Mouse (Mus musculus): Measurements from ENCODE around the gene Frmd4b. TPM values are rescaled to one million over a fixed set of nuclear protein-coding genes. Genes with fewer than 3 reads are reported as not detected.

The Frmd4b gene
- polyA plus RNA-seq, 1 experiment: 6.8 TPM

DNA sequence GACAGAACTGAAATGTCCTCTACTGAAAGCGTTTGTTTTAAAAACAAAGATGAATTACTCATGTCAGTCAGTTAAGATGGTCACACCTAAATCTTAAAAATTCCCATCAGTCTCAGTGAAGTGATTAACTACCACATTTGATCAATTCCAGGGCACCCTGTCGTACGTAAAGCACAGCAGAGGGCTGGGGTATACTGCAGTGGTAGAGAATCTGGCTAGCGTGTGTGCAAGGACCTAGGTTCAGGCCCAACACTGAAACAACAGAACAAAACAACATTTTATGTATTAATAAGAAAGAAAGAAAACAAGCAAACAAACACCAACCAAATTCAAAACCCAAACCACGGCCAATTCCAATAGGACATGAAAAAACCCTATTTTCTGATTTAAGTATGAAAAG, 331.0 kb downstream of the Frmd4b start:
- TF ChIP-seq CTCF (IDR thresholded peaks at IDR 0.05; ENCODE audit: control insufficient read depth, insufficient read depth, insufficient replicate concordance, low read depth, low read length) (no peak), POLR2A (IDR thresholded peaks at IDR 0.05; ENCODE audit: control insufficient read depth, low read depth, low read length) (no peak)
- H3K27ac ChIP-seq (ENCODE audit: control insufficient read depth, insufficient read depth, low read depth, low read length): no peak overlapping the region
- no peaks in the 10 kb centered on the region for H3K4me1 ChIP-seq (ENCODE audit: control insufficient read depth, insufficient read depth, low read length)
- no peaks in the 10 kb centered on the region for H3K36me3 ChIP-seq (ENCODE audit: control insufficient read depth, insufficient read depth, low read length)
- H3K27me3 ChIP-seq (ENCODE audit: control insufficient read depth, insufficient read depth, low read length): no peaks in the 10 kb centered on the region
- no peak overlapping the region for H3K4me3 ChIP-seq (ENCODE audit: control insufficient read depth, low read depth, low read length)

GRCm38 (mm10) chr6:97283676-97284075, 333.7 kb downstream of the Frmd4b start:
- no peaks in the 10 kb centered on the region for H3K27me3 ChIP-seq (ENCODE audit: control insufficient read depth, insufficient read depth, low read length)
- no peaks in the 10 kb centered on the region for H3K36me3 ChIP-seq (ENCODE audit: control insufficient read depth, insufficient read depth, low read length)
- TF ChIP-seq POLR2A (IDR thresholded peaks at IDR 0.05; ENCODE audit: control insufficient read depth, low read depth, low read length) (no peak), CTCF (IDR thresholded peaks at IDR 0.05; ENCODE audit: control insufficient read depth, insufficient read depth, insufficient replicate concordance, low read depth, low read length) (no peak)
- no peak overlapping the region for H3K4me3 ChIP-seq (ENCODE audit: control insufficient read depth, low read depth, low read length)
- no peaks in the 10 kb centered on the region for H3K4me1 ChIP-seq (ENCODE audit: control insufficient read depth, insufficient read depth, low read length)
- H3K27ac ChIP-seq (ENCODE audit: control insufficient read depth, insufficient read depth, low read depth, low read length): no peak overlapping the region

DNA sequence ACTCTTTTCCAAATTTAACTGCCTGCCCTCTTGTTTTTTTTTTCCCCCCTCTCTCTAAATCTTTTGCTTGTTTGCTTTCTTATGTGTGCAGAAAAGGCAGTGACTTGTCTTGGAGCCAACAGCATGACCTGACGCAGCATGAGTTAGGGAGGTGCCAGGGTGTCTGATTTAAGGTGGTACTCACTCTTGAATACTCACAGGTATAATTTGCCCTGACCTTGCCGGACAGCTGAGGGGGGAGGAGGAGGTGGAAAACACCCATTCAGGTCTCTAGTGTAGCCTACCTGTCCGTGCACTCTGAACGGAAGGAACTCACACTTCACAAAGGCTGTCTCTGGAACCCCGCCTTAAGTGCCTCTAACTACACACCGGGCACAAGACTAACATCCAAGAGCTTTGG, 338.5 kb downstream of the Frmd4b start:
- no peaks in the 10 kb centered on the region for H3K36me3 ChIP-seq (ENCODE audit: control insufficient read depth, insufficient read depth, low read length)
- H3K27me3 ChIP-seq (ENCODE audit: control insufficient read depth, insufficient read depth, low read length): no peaks in the 10 kb centered on the region
- no peak overlapping the region for H3K4me3 ChIP-seq (ENCODE audit: control insufficient read depth, low read depth, low read length)
- no peak for TF ChIP-seq POLR2A (IDR thresholded peaks at IDR 0.05; ENCODE audit: control insufficient read depth, low read depth, low read length)
- TF ChIP-seq CTCF (IDR thresholded peaks at IDR 0.05; ENCODE audit: control insufficient read depth, insufficient read depth, insufficient replicate concordance, low read depth, low read length): no peak
- H3K4me1 ChIP-seq (ENCODE audit: control insufficient read depth, insufficient read depth, low read length): no peaks in the 10 kb centered on the region; the same call in 1 of the 2 replicates
- no peak overlapping the region for H3K27ac ChIP-seq (ENCODE audit: control insufficient read depth, insufficient read depth, low read depth, low read length)

DNA sequence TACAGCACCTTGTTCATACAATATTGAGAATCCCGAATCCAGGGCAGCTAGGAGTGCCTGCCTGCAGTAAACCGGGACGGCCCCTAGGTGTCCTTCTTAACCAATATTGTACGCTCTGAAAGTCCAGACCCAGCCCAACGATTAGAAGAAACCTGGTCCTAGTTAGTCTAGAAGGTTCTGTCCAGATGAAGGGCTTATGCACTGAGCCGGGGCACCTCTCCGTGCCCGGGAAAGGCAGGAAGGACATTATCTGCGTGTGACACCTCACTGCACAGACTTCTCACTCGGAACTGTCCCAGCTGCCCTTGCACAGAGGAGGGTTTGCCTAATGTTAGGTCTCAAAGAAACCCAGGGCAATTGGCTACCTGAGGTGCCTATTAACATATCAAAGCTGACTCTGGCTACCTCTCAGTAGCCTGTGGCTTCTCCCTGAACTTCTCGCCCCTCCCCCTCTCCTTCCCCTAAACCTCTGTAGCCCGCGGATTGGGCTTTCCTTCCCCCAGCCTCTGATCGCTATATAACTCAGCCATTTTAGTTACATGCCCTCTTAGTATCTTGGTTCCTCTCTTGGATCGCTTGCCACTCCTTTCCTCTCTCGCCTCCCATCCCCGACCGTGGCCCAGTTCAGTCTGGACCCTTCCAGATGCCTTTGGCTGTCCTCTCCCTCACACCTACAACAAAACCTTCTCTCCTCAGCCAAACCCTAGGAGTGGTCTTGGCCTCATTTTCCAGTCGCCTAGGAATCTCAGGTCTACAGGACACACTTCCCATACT, 339.1 kb downstream of the Frmd4b start:
- no peaks in the 10 kb centered on the region for H3K27me3 ChIP-seq (ENCODE audit: control insufficient read depth, insufficient read depth, low read length)
- peak; percentile 47; the same call in 1 of the 2 replicates for TF ChIP-seq CTCF (IDR thresholded peaks at IDR 0.05; ENCODE audit: control insufficient read depth, insufficient read depth, insufficient replicate concordance, low read depth, low read length)
- no peak for TF ChIP-seq POLR2A (IDR thresholded peaks at IDR 0.05; ENCODE audit: control insufficient read depth, low read depth, low read length)
- no peaks in the 10 kb centered on the region; the same call in 1 of the 2 replicates for H3K4me1 ChIP-seq (ENCODE audit: control insufficient read depth, insufficient read depth, low read length)
- no peaks in the 10 kb centered on the region for H3K36me3 ChIP-seq (ENCODE audit: control insufficient read depth, insufficient read depth, low read length)
- peak overlapping the region; percentile 39 for H3K4me3 ChIP-seq (ENCODE audit: control insufficient read depth, low read depth, low read length)
- H3K27ac ChIP-seq (ENCODE audit: control insufficient read depth, insufficient read depth, low read depth, low read length): no peak overlapping the region

DNA sequence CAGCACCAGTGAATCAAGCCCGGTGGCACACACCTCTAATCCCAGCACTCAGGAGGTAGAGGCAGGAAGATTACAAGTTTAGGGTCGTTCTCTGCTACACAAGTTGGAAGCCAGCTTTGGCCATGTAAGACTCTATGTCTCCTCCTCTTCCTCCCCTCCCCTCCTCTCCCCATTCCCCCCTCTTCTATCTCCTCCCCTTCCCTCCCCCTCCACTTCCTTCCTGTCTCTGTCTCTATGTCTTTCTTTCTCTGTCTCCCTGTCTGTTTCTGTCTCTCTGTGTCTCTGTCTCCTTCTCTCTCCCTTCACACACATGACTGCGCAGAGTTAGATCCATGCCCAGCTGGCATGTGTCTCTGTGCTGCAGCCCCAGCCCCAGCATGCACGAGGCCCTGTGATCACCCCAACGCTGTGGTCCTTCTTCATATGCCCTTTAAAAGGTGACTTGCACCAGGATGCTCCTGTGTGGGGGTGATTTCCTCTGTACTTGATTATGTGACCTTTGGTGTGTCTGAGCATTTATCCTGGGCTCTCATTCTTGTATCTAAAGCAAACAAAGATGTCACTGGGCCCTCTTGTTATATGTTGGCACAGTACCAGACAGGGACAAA, 340.3 kb downstream of the Frmd4b start:
- H3K27ac ChIP-seq (ENCODE audit: control insufficient read depth, insufficient read depth, low read depth, low read length): no peak overlapping the region
- no peak for TF ChIP-seq POLR2A (IDR thresholded peaks at IDR 0.05; ENCODE audit: control insufficient read depth, low read depth, low read length)

GRCm38 (mm10) chr6:97276366-97276765, 341.0 kb downstream of the Frmd4b start:
- H3K27ac ChIP-seq (ENCODE audit: control insufficient read depth, insufficient read depth, low read depth, low read length): no peak overlapping the region
- no peaks in the 10 kb centered on the region for H3K27me3 ChIP-seq (ENCODE audit: control insufficient read depth, insufficient read depth, low read length)
- H3K36me3 ChIP-seq (ENCODE audit: control insufficient read depth, insufficient read depth, low read length): no peaks in the 10 kb centered on the region
- no peaks in the 10 kb centered on the region; the same call in 1 of the 2 replicates for H3K4me1 ChIP-seq (ENCODE audit: control insufficient read depth, insufficient read depth, low read length)
- H3K4me3 ChIP-seq (ENCODE audit: control insufficient read depth, low read depth, low read length): no peak overlapping the region
- TF ChIP-seq POLR2A (IDR thresholded peaks at IDR 0.05; ENCODE audit: control insufficient read depth, low read depth, low read length) (no peak), CTCF (IDR thresholded peaks at IDR 0.05; ENCODE audit: control insufficient read depth, insufficient read depth, insufficient replicate concordance, low read depth, low read length) (no peak)

More for the DNA sequence above, 340.3 kb downstream of the Frmd4b start:
- no peak overlapping the region for H3K4me3 ChIP-seq (ENCODE audit: control insufficient read depth, low read depth, low read length)
- H3K4me1 ChIP-seq (ENCODE audit: control insufficient read depth, insufficient read depth, low read length): no peaks in the 10 kb centered on the region; the same call in 1 of the 2 replicates
- no peaks in the 10 kb centered on the region for H3K27me3 ChIP-seq (ENCODE audit: control insufficient read depth, insufficient read depth, low read length)
- H3K36me3 ChIP-seq (ENCODE audit: control insufficient read depth, insufficient read depth, low read length): no peaks in the 10 kb centered on the region

DNA sequence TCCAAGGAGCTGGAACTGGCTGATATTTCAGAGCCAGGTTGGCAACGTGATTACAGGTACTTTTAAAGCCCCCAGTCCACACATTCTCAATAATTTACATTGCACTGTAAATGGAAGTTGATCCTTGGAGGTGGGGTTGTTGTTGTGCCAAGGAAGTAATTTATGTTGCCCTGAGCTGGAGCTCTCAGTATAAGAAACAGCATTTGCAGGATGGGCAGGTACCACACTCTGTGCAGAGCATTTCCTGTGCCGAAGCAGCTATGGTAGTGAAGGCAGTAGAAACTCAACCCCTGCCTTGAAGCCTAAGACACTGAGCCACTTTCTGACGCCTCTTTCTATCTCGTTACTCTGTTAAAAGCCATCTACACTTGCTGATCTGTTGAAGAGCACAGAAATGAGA, 341.6 kb downstream of the Frmd4b start:
- no peak overlapping the region for H3K4me3 ChIP-seq (ENCODE audit: control insufficient read depth, low read depth, low read length)
- H3K4me1 ChIP-seq (ENCODE audit: control insufficient read depth, insufficient read depth, low read length): no peaks in the 10 kb centered on the region; the same call in 1 of the 2 replicates
- no peaks in the 10 kb centered on the region for H3K27me3 ChIP-seq (ENCODE audit: control insufficient read depth, insufficient read depth, low read length)
- TF ChIP-seq POLR2A (IDR thresholded peaks at IDR 0.05; ENCODE audit: control insufficient read depth, low read depth, low read length) (no peak), CTCF (IDR thresholded peaks at IDR 0.05; ENCODE audit: control insufficient read depth, insufficient read depth, insufficient replicate concordance, low read depth, low read length) (no peak)
- no peaks in the 10 kb centered on the region for H3K36me3 ChIP-seq (ENCODE audit: control insufficient read depth, insufficient read depth, low read length)
- H3K27ac ChIP-seq (ENCODE audit: control insufficient read depth, insufficient read depth, low read depth, low read length): no peak overlapping the region
